ENCODE assay signal across 13 mouse cellular contexts in genomic region chr16:77419116-77419735, GRCm38 (mm10).
DNase-seq lines count a peak whose midpoint lies in the region; ATAC-seq lines count a peak whose summit lies in the region.
"Had no signal": no experiment of that assay in that cellular context is flagged by ENCODE, and none has a peak within 500 bp of the region (broad histone marks: within the 10 kb centered on the region; RNA-seq: fewer than 3 reads in every experiment).

No protein-coding gene starts in this region.

- DNase-seq in kidney, postnatal 25 days: peak; percentile 18 to 32
- no peak for DNase-seq in kidney, postnatal 14 days
- no peak for DNase-seq in cerebellum, postnatal 14 days
- no peak for DNase-seq in retina, postnatal 1 day
- no peak for DNase-seq in frontal cortex, postnatal 10 days (ENCODE audit: low spot score in 2 of 2)
- DNase-seq: embryo, embryonic 11 days; kidney, adult 18-20 months had no signal

- no peak for ATAC-seq in embryonic facial prominence, embryonic 13.5 days (ENCODE audit: insufficient number of reproducible peaks, insufficient read depth, low FRiP score, low TSS enrichment, low read depth)
- ATAC-seq in hindbrain, embryonic 13.5 days (ENCODE audit: low FRiP score): no peak
- no peak for ATAC-seq in midbrain, embryonic 16.5 days
- ATAC-seq: activated CD4-positive, CD25-positive, alpha-beta regulatory T cell, adult 4 months had no signal

- no peak overlapping the region for H3K4me3 ChIP-seq in embryonic facial prominence, embryonic 13.5 days
- peak overlapping the region; percentile 54 for H3K4me3 ChIP-seq in hindbrain, embryonic 13.5 days
- peak overlapping the region; percentile 51 for H3K4me3 ChIP-seq in midbrain, embryonic 16.5 days (ENCODE audit: low read depth, low read length)
- H3K4me3 ChIP-seq: heart, embryonic 15.5 days had no signal

- H3K27me3 ChIP-seq in embryonic facial prominence, embryonic 13.5 days: no peaks in the 10 kb centered on the region
- H3K27me3 ChIP-seq in hindbrain, embryonic 13.5 days: no peaks in the 10 kb centered on the region
- H3K27me3 ChIP-seq in midbrain, embryonic 16.5 days (ENCODE audit: control insufficient read depth, insufficient read depth, low read depth, low read length): no peaks in the 10 kb centered on the region
- H3K27me3 ChIP-seq: heart, embryonic 15.5 days had no signal

- H3K27ac ChIP-seq in embryonic facial prominence, embryonic 13.5 days: peak overlapping the region; percentile 28; the same call in 1 of the 2 replicates
- peak overlapping the region; percentile 97 for H3K27ac ChIP-seq in hindbrain, embryonic 13.5 days
- peak overlapping the region; percentile 94 for H3K27ac ChIP-seq in midbrain, embryonic 16.5 days (ENCODE audit: low read length)
- H3K27ac ChIP-seq: heart, embryonic 15.5 days had no signal

- H3K9me3 ChIP-seq in embryonic facial prominence, embryonic 13.5 days: no peaks in the 10 kb centered on the region
- H3K9me3 ChIP-seq in hindbrain, embryonic 13.5 days: no peaks in the 10 kb centered on the region
- H3K9me3 ChIP-seq in midbrain, embryonic 16.5 days (replicated peaks; ENCODE audit: control insufficient read depth, low read length, poor library complexity, severe bottlenecking): no peaks in the 10 kb centered on the region
- H3K9me3 ChIP-seq: heart, embryonic 15.5 days had no signal

- WGBS in embryonic facial prominence, embryonic 13.5 days: 20% methylated on average over 4 of the region's 4 CpGs
- WGBS in hindbrain, embryonic 13.5 days: 5% methylated on average over 4 of the region's 4 CpGs
- WGBS in midbrain, embryonic 16.5 days: 4% methylated on average over 4 of the region's 4 CpGs

- peak overlapping the region; percentile 59 for H3K9ac ChIP-seq in embryonic facial prominence, embryonic 13.5 days
- peak overlapping the region; percentile 87 for H3K9ac ChIP-seq in hindbrain, embryonic 13.5 days
- H3K9ac ChIP-seq in midbrain, embryonic 16.5 days (ENCODE audit: low read depth, low read length): peak overlapping the region; percentile 74
- H3K9ac ChIP-seq: heart, embryonic 15.5 days had no signal

- peaks cover 35% of the 10 kb centered on the region for H3K4me1 ChIP-seq in embryonic facial prominence, embryonic 13.5 days
- peaks cover 5% of the 10 kb centered on the region; the same call in 1 of the 2 replicates for H3K4me1 ChIP-seq in hindbrain, embryonic 13.5 days (replicated peaks)
- no peaks in the 10 kb centered on the region for H3K4me1 ChIP-seq in midbrain, embryonic 16.5 days (ENCODE audit: control insufficient read depth, insufficient read depth, low read length)

- H3K4me2 ChIP-seq in embryonic facial prominence, embryonic 13.5 days: peak overlapping the region; percentile 37
- H3K4me2 ChIP-seq in hindbrain, embryonic 13.5 days: peak overlapping the region; percentile 67
- peak overlapping the region; percentile 58 for H3K4me2 ChIP-seq in midbrain, embryonic 16.5 days (ENCODE audit: low read length)
- H3K4me2 ChIP-seq: heart, embryonic 15.5 days had no signal

- H3K36me3 ChIP-seq in embryonic facial prominence, embryonic 13.5 days: no peaks in the 10 kb centered on the region
- no peaks in the 10 kb centered on the region for H3K36me3 ChIP-seq in hindbrain, embryonic 13.5 days
- no peaks in the 10 kb centered on the region for H3K36me3 ChIP-seq in midbrain, embryonic 16.5 days (ENCODE audit: control insufficient read depth, insufficient read depth, low read length)
- H3K36me3 ChIP-seq: G1E; heart, embryonic 15.5 days had no signal

Comparison
In these comparisons a context has a peak if more than half of its experiments do, and no peak if none do; other contexts are left out.
1. DNase-seq: peak in kidney, postnatal 25 days (2 of 2); none in kidney, postnatal 14 days (single experiment), cerebellum, postnatal 14 days (0 of 2), retina, postnatal 1 day (single experiment) and frontal cortex, postnatal 10 days (0 of 2).
2. H3K27ac ChIP-seq: peak in every context shown above with its lines; median percentile 97 in hindbrain, embryonic 13.5 days; 94 in midbrain, embryonic 16.5 days; 28 in embryonic facial prominence, embryonic 13.5 days.
3. Peak in every context shown above with its lines, with median percentiles within 50 percentile points of each other: H3K4me2 ChIP-seq and H3K9ac ChIP-seq.